Mouse (Mus musculus) neural tube, embryonic 15.5 days (tissue): Measurements from ENCODE around the gene Asb2. TPM values are rescaled to one million over a fixed set of nuclear protein-coding genes. Genes with fewer than 3 reads are reported as not detected.
A peak's percentile ranks its signal among the peaks of the same experiment; 100 is the strongest.

ENCODE experiments used
- ATAC-seq: fragments of 200-750 bp; cut with Nextera tagmentation; 2 replicates; pipeline ENCODE4 v1.8.0; 2017; ENCODE audit warnings: mild to moderate bottlenecking, moderate TSS enrichment, moderate library complexity; ENCODE audit not compliant: low FRiP score
- H3K27ac ChIP-seq: fragments of 300-500 bp; sonication (generic); replicated peaks from 2 replicates; pipeline ENCODE4 v1.5.1; 2015; ENCODE audit warnings: mild to moderate bottlenecking, inconsistent platforms
- H3K27me3 ChIP-seq: fragments of 300-500 bp; sonication (generic); replicated peaks from 2 replicates; pipeline ENCODE4 v1.6.1; 2015; ENCODE audit warnings: inconsistent platforms
- H3K36me3 ChIP-seq: fragments of 300-500 bp; sonication (generic); 2 replicates; pipeline ENCODE4 v1.6.1; 2015; ENCODE audit warnings: inconsistent platforms
- H3K4me1 ChIP-seq: fragments of 300-500 bp; sonication (generic); 2 replicates; pipeline ENCODE4 v1.6.1; 2015; ENCODE audit warnings: inconsistent platforms
- H3K4me2 ChIP-seq: fragments of 300-500 bp; sonication (generic); 2 replicates; pipeline ENCODE4 v1.6.1; 2015; ENCODE audit warnings: inconsistent platforms, mild to moderate bottlenecking, moderate library complexity
- H3K4me3 ChIP-seq: fragments of 300-500 bp; sonication (generic); replicated peaks from 2 replicates; pipeline ENCODE4 v1.5.1; 2015; ENCODE audit warnings: mild to moderate bottlenecking, inconsistent platforms
- H3K9ac ChIP-seq: fragments of 300-500 bp; sonication (generic); replicated peaks from 2 replicates; pipeline ENCODE4 v1.6.1; 2015; ENCODE audit warnings: mild to moderate bottlenecking, inconsistent platforms
- H3K9me3 ChIP-seq: fragments of 300-500 bp; sonication (generic); replicated peaks from 2 replicates; pipeline ENCODE4 v1.6.1; 2016; ENCODE audit warnings: inconsistent platforms
- WGBS: fragments of 180-500 bp; shearing (Covaris S2); methylation state at CpG from one replicate; pipeline ENCODE4 v1.1.7; 2015; ENCODE audit warnings: mixed read lengths; 5-methylcytosine and 5-hydroxymethylcytosine counted together
- polyA plus RNA-seq: library from polyadenylated mRNA; unstranded; fragments of >200 nt; fragmentation: Nextera tagmentation; extraction: Ambion mirVana; gene quantifications from 2 replicates; pipeline ENCODE4 v1.2.1, GENCODE M21; 2015

Asb2 gene
- polyA plus RNA-seq, 1 experiment from 2014 or later = 2.1 TPM

DNA sequence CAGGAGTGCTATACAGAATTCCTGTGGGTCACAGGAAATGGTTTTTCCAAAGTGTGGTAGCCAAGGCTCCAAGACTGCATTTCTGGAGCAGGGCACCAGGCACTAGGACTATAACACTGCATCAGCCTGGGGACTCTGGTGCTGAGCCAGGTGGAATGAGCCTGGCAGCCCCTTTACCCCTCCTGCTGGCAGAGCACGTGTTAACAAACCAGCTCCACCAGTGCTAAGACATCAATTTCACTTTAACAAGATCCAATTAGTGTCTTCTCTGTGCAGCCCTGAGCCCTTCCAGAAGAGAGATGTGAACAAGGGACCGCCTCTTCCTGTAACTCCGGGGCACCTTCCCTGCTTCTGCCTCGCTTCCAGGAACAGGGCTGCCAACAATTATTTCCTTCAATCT, 68.5 kb downstream of the Asb2 start:
- Histone ChIP-seq H3K4me2 (no peak overlapping the region), H3K9ac (no peak overlapping the region), H3K27me3 (no peaks in the 10 kb centered on the region), H3K9me3 (no peaks in the 10 kb centered on the region), H3K4me3 (no peak overlapping the region), H3K36me3 (no peaks in the 10 kb centered on the region), H3K27ac (no peak overlapping the region), H3K4me1 (no peaks in the 10 kb centered on the region)
- WGBS = 63% methylated on average over 4 of the region's 4 CpGs
- no peak; the same call in 1 of the 2 replicates for ATAC-seq

DNA sequence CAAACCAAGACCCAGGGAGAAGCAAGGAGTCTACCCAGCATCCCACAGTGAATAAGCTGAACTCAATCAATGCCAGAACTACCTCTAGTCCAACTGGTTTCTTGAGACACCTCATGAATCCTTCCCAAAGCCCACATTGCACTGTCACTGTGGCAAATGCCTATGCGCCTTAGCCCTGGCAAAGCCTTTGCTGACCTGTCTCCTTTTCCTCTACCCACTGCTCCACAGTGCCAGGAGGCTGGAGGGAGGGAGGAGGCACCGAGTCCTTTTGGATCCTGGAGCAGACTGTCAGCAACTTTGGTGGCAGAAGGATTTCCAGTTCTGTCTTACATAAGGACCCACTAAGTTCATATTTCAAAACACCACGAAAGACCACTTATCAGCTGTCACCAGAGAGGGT, 72.4 kb downstream of the Asb2 start:
- no peak overlapping the region for H3K4me2 ChIP-seq
- no peak overlapping the region for H3K9ac ChIP-seq
- no peaks in the 10 kb centered on the region for H3K36me3 ChIP-seq
- ATAC-seq = no peak
- no peak overlapping the region for H3K27ac ChIP-seq
- H3K4me3 ChIP-seq = no peak overlapping the region
- WGBS = 94% methylated on average over 3 of the region's 3 CpGs
- H3K9me3 ChIP-seq = no peaks in the 10 kb centered on the region
- H3K4me1 ChIP-seq = 0 out of 2 replicates have a peak, but pooled peaks cover 3% of the 10 kb centered on the region
- no peaks in the 10 kb centered on the region for H3K27me3 ChIP-seq

DNA sequence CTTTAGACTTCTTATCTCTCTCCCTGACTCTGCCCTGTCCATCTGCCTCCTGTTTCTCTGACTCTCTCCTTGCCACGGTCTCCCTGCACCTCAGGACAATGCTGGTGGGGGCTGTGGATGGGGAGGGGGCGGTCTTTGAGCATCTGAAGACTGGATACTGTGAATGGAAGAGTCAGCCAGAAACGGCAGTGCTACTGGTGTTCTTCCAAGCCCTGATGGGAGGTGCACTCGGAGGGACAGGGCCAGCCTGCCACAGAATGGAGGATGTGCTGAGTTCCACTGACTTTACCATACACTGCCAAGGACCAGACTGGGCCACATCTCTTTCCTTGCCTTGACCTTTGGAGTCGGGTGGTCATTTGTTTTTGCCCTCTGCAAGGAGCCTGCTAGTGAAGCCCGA, 72.9 kb downstream of the Asb2 start:
- no peaks in the 10 kb centered on the region for H3K27me3 ChIP-seq
- H3K27ac ChIP-seq = no peak overlapping the region
- 66% methylated on average over 6 of the region's 6 CpGs for WGBS
- H3K4me2 ChIP-seq = no peak overlapping the region
- no peak overlapping the region for H3K9ac ChIP-seq
- H3K4me1 ChIP-seq = 0 out of 2 replicates have a peak, but pooled peaks cover 3% of the 10 kb centered on the region
- H3K9me3 ChIP-seq = no peaks in the 10 kb centered on the region
- no peak for ATAC-seq
- H3K4me3 ChIP-seq = no peak overlapping the region
- H3K36me3 ChIP-seq = no peaks in the 10 kb centered on the region

DNA sequence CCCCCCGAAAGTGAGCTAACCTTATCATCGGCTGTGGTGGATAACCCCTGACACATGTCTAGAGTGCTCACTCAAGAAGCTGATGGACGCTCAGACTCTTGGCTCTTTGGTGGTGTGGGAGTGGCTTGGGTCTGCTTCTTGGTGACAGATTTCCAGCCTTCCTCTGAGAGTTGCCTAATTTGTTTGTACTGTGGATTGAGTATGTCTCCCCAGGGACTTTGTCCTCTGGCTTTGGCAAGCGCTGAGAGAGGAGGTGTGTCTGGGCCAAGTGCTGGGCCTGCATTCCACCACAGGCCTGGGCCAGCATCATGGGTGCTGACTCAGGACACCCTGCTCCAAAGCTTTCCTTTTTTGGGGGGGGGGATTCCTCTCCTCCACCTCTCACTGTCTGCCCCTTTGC, 73.9 kb downstream of the Asb2 start:
- peak; percentile 31; the same call in 1 of the 2 replicates for ATAC-seq
- no peaks in the 10 kb centered on the region for H3K27me3 ChIP-seq
- H3K36me3 ChIP-seq = no peaks in the 10 kb centered on the region
- no peak overlapping the region for H3K27ac ChIP-seq
- H3K4me2 ChIP-seq = no peak overlapping the region
- no peaks in the 10 kb centered on the region for H3K9me3 ChIP-seq
- 53% methylated on average over 4 of the region's 4 CpGs for WGBS
- H3K4me3 ChIP-seq = no peak overlapping the region
- no peak overlapping the region for H3K9ac ChIP-seq
- H3K4me1 ChIP-seq = 0 out of 2 replicates have a peak, but pooled peaks cover 3% of the 10 kb centered on the region

DNA sequence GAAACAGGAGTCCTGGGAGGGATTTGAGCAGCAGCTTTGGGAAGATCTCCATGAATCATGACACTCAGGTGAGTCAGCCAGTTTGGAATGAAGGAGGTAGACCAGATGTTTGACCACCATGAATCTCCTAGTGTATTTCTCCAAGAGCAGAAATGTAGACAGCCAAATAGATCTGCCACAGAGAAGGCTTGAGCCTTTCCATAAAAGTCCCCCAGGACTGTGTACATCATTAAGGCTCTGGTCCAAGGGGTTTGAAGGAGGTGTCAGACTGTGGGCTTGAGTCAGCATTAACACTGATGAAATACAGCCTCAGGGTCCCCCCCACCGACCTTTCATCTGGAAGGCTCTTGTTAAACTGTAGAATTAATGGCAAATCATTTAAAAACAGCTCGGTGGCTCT, 74.3 kb downstream of the Asb2 start:
- Histone ChIP-seq H3K27ac (no peak overlapping the region), H3K9ac (no peak overlapping the region), H3K36me3 (no peaks in the 10 kb centered on the region), H3K9me3 (no peaks in the 10 kb centered on the region), H3K4me3 (no peak overlapping the region), H3K27me3 (no peaks in the 10 kb centered on the region), H3K4me1 (0 out of 2 replicates have a peak, but pooled peaks cover 3% of the 10 kb centered on the region), H3K4me2 (no peak overlapping the region)
- ATAC-seq = no peak
- WGBS = 55% methylated on average over 2 of the region's 2 CpGs

DNA sequence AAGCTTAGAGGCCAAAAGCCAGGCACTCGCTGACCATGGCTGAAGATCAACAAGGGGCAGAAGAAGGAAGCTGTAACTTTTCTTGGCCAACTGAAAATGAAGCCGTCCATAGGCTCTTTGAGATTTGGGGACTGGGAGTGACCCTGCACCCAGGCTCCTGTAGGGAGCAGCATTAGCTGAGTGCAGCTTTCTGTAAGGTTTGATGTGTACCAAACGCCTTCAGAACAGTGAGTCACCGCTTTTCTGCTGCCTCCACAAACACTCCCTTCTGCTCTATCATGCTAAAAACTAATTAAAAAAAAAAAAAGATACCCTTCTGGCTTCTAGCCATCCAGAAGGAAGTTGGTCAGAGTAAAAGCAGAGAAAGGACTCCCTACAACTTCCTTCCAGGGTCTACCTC, 79.4 kb downstream of the Asb2 start:
- Histone ChIP-seq H3K9ac (no peak overlapping the region), H3K36me3 (no peaks in the 10 kb centered on the region), H3K9me3 (no peaks in the 10 kb centered on the region), H3K27me3 (no peaks in the 10 kb centered on the region), H3K4me3 (no peak overlapping the region), H3K27ac (no peak overlapping the region), H3K4me2 (no peak overlapping the region), H3K4me1 (no peaks in the 10 kb centered on the region)
- no peak for ATAC-seq
- 82% methylated on average over 4 of the region's 4 CpGs for WGBS

DNA sequence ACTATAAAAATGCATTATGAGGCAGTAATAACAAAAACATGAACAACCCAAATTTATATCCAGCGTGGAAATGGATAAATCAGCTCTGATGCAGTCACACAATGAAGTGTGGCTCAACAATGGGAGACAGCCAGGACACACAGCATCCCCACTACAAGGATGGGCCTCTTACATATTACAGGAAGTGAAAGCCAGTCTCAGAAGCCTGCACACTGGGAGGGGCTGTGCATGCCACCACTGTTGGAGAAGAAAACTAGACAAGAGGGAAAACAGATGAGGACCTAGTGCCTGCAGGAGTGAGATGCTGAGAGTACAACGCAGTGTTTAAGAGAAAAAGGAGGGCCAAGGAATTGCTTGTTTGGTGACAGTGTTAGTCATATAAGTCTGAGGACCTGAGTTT, 82.1 kb downstream of the Asb2 start:
- no peak overlapping the region for H3K4me2 ChIP-seq
- no peaks in the 10 kb centered on the region for H3K36me3 ChIP-seq
- H3K9me3 ChIP-seq = no peaks in the 10 kb centered on the region
- H3K27ac ChIP-seq = no peak overlapping the region
- H3K4me1 ChIP-seq = no peaks in the 10 kb centered on the region
- 83% methylated on average over 2 of the region's 2 CpGs for WGBS
- H3K9ac ChIP-seq = no peak overlapping the region
- no peak overlapping the region for H3K4me3 ChIP-seq
- ATAC-seq = no peak
- no peaks in the 10 kb centered on the region for H3K27me3 ChIP-seq

DNA sequence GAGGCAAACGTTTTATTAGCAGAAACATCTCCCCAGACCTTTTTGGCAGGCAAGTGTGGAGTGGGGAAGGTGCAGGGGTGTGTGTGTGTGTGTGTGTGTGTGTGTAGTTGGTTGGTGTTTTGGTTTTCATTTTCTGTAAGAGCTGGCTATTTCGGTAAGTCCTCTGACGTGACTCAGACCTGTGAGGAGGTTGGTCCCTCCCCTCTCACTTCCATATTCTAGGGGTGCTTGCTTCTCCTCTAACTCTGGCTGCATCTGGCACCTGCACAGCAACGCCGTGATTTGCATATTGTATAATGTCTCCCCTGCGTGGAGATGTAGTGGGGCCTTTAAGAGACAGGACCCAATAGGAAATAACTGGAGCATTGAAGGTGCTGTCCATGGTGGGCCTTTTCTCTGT, 82.8 kb downstream of the Asb2 start:
- Histone ChIP-seq H3K27ac (no peak overlapping the region), H3K4me1 (no peaks in the 10 kb centered on the region), H3K36me3 (no peaks in the 10 kb centered on the region), H3K27me3 (no peaks in the 10 kb centered on the region), H3K9ac (no peak overlapping the region), H3K4me3 (no peak overlapping the region), H3K4me2 (no peak overlapping the region), H3K9me3 (no peaks in the 10 kb centered on the region)
- no peak for ATAC-seq
- 69% methylated on average over 6 of the region's 6 CpGs for WGBS

DNA sequence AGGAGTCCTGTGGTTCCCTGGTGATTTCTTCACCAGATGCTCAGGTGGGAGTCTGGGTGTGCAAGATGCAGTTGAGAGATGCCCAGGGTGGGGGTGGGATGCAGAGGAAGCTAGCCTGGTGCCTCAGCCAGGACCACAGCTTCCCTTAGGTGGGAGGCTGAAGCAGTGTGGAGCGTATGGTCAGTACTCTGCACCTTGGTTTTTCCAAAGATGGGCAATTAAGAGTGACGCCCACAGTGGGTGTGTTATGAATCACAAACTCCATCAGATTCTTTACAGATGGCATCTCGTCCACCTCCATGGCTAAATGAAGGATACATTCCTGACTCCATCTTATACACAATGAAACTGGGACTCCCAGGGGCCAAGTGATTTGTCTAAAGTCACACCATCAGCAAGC, 83.6 kb downstream of the Asb2 start:
- Histone ChIP-seq H3K9me3 (no peaks in the 10 kb centered on the region), H3K9ac (no peak overlapping the region), H3K4me1 (no peaks in the 10 kb centered on the region), H3K27me3 (no peaks in the 10 kb centered on the region), H3K36me3 (no peaks in the 10 kb centered on the region), H3K27ac (no peak overlapping the region), H3K4me2 (no peak overlapping the region), H3K4me3 (no peak overlapping the region)
- 93% methylated on average over 3 of the region's 3 CpGs for WGBS
- ATAC-seq = no peak

Other genes starting within 250 kb of the Asb2 start
- gene Prima1, start 113.9 kb downstream of the Asb2 start, polyA plus RNA-seq = 2.0 and 3.2 TPM in 2 replicates
- gene Fam181a, start 45.0 kb downstream of the Asb2 start, polyA plus RNA-seq = 4.9 and 6.9 TPM in 2 replicates
- 20.3 and 23.1 TPM in 2 replicates for gene Otub2, start 32.7 kb upstream of the Asb2 start, polyA plus RNA-seq
- 0.36 and 1.1 TPM in 2 replicates for gene 9330161L09Rik, start 51.8 kb upstream of the Asb2 start, polyA plus RNA-seq
- 176 and 181 TPM in 2 replicates for gene Ddx24, start 69.8 kb upstream of the Asb2 start, polyA plus RNA-seq
- 14.6 and 30.5 TPM in 2 replicates for gene Ifi27, start 78.2 kb upstream of the Asb2 start, polyA plus RNA-seq
- 7.5 and 16.4 TPM in 2 replicates for gene Ifi27l2a, start 87.7 kb upstream of the Asb2 start, polyA plus RNA-seq
- 0.88 TPM in 1 of 2 replicates, not detected in the other for gene Ifi27l2b, start 101.2 kb upstream of the Asb2 start, polyA plus RNA-seq
- gene Ppp4r4, start 176.3 kb upstream of the Asb2 start, polyA plus RNA-seq = 2.8 and 3.2 TPM in 2 replicates